Mouse (Mus musculus) bone marrow, adult 2 months (tissue): ENCODE data around the gene Uspl1. TPM values are rescaled to one million over a fixed set of nuclear protein-coding genes. Genes with fewer than 3 reads are reported as not detected.
A peak's percentile ranks its signal among the peaks of the same experiment; 100 is the strongest.

Source experiments
- H3K27ac ChIP-seq: fragments of 200-500 bp; 2 replicates; pipeline ENCODE4 v1.5.1; 2012; ENCODE audit warnings: low read depth, mild to moderate bottlenecking, control low read depth, inconsistent platforms, low read length; ENCODE audit not compliant: control insufficient read depth, poor library complexity, insufficient read depth
- H3K4me1 ChIP-seq: fragments of 200-500 bp; 2 replicates; pipeline ENCODE4 v1.6.1; 2011; ENCODE audit warnings: low read length; ENCODE audit not compliant: control insufficient read depth, insufficient read depth
- H3K4me3 ChIP-seq: fragments of 200-500 bp; replicated peaks from 2 replicates; pipeline ENCODE3; 2011; ENCODE audit warnings: mild to moderate bottlenecking, low read depth, low read length, control low read depth; ENCODE audit not compliant: control insufficient read depth
- CTCF ChIP-seq: fragments of 200-500 bp; IDR thresholded peaks from 2 replicates; pipeline ENCODE4 v1.5.1; 2011; ENCODE audit warnings: low read length, control low read depth; ENCODE audit not compliant: control insufficient read depth, insufficient read depth
- POLR2A ChIP-seq: fragments of 200-500 bp; IDR thresholded peaks from 2 replicates; pipeline ENCODE4 v1.6.1; 2011; ENCODE audit warnings: low read depth, mild to moderate bottlenecking, control low read depth, low read length, borderline replicate concordance; ENCODE audit not compliant: control insufficient read depth
- WGBS: fragments of 180-500 bp; shearing (Covaris S2); methylation state at CpG from one replicate; pipeline ENCODE4 v1.1.7; 2018; 5-methylcytosine and 5-hydroxymethylcytosine counted together
- polyA plus RNA-seq: library from polyadenylated mRNA; stranded (reverse); fragments of >200 nt; gene quantifications from 2 replicates; pipeline ENCODE4 v1.2.4, GENCODE M21; 2011; ENCODE audit warnings: low replicate concordance; ENCODE audit not compliant: missing spikeins, insufficient read depth, insufficient read length

The Uspl1 gene
- polyA plus RNA-seq, 1 experiment = 26.5 TPM

DNA sequence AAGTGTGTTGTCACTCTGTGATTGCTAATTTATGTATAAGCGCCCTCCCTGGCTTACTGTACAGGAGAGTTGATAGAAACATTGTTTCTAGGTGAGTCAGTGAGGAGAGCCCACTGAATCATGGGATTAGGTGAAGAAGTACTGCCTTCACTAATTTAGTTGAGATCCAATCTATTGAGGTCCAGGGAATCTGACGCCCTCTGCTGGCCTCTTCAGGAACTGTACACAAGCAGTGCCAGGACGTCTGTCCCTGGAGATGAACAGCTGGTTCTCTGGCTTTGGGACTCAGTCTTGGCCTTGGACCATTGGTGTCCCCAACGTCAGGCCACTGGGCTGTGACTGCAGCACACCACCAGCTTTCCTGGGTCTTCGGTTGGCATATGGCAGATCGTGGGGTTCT, 77.7 kb downstream of the Uspl1 start:
- peak; percentile 62 for TF ChIP-seq CTCF
- TF ChIP-seq POLR2A = no peak
- Histone ChIP-seq H3K4me1 (no peaks in the 10 kb centered on the region), H3K4me3 (no peak overlapping the region), H3K27ac (no peak overlapping the region)
- 67% methylated on average over 6 of the region's 6 CpGs for whole genome bisulfite sequencing

DNA sequence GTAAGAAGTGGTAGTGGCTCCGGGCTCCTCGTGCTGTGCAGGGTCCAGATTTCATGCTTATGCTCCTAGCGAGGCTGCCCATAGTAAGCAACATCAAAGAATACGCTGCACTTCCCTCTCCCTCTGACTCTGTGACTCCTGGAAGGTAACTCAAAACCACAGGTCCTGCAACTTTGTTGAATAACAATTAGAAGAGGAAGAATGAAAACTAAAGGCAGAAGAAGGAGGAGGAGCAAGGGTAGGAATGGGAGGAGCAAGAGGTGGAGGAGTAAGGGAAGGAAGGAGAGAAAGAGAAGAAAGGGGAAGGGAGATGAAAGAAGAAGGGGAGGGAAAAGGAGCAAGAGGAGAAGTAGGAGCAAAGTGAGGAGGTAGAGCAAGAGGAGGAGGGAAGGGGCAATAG, 80.3 kb downstream of the Uspl1 start, which contains the start of gene Alox5ap:
Gene Alox5ap (plus strand): TSS at position 363 of the 400 bp plus-strand sequence.
- Histone ChIP-seq H3K4me1 (no peaks in the 10 kb centered on the region; the same call in 1 of the 2 replicates), H3K27ac (peak within 1 kb of the TSS; percentile 90), H3K4me3 (peak within 1 kb of the TSS; percentile 82)
- WGBS = 4% methylated on average over 4 of the region's 4 CpGs
- no peak for TF ChIP-seq POLR2A
- no peak for TF ChIP-seq CTCF

DNA sequence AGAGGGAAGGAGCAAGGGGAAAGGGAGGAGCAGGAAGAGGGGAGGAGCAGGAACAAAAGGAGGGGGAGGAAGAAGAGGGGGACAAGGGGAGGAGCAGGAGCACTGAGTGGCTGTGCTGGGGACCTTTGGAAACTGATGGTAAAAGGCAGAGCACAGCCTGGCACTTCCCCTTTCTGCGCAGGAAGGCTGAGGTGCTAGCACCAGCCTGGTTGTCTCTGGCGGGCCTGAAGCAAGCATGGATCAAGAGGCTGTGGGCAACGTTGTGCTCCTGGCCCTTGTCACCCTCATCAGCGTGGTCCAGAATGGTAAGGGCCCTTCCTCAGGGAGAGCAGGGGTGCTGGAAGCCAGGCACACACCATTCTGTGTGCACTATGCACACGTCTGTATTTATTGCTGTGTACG, 80.7 kb downstream of the Uspl1 start:
- 3% methylated on average over 6 of the region's 6 CpGs for WGBS
- Histone ChIP-seq H3K4me3 (peak overlapping the region; percentile 82), H3K27ac (peak overlapping the region; percentile 90), H3K4me1 (no peaks in the 10 kb centered on the region; the same call in 1 of the 2 replicates)
- no peak for TF ChIP-seq CTCF
- TF ChIP-seq POLR2A = peak; percentile 98

Other genes starting within 250 kb of the Uspl1 start
- 8.4 TPM in 1 of 2 replicates, not detected in the other for gene Gm42791, start 189.2 kb upstream of the Uspl1 start, polyA plus RNA-seq
- gene Hmgb1, start 139 bp downstream of the Uspl1 start, polyA plus RNA-seq = 231 and 248 TPM in 2 replicates
- 150 and 287 TPM in 2 replicates for gene Alox5ap, start 80.4 kb downstream of the Uspl1 start, polyA plus RNA-seq
- gene Medag, start 227.4 kb downstream of the Uspl1 start, polyA plus RNA-seq = 1.9 TPM in 1 of 2 replicates, not detected in the other